Mouse (Mus musculus) midbrain, embryonic 13.5 days (tissue): Measurements from ENCODE around the gene Timm10b. TPM values are rescaled to one million over a fixed set of nuclear protein-coding genes. Genes with fewer than 3 reads are reported as not detected.

Source experiments
- ATAC-seq: fragments of 200-750 bp; cut with Nextera tagmentation; 2 replicates; pipeline ENCODE4 v1.8.0; 2017; ENCODE audit warnings: mild to moderate bottlenecking, moderate TSS enrichment, moderate library complexity
- H3K27ac ChIP-seq: fragments of 300-500 bp; sonication (generic); 2 replicates; pipeline ENCODE4 v1.5.1; 2015; ENCODE audit warnings: inconsistent platforms, mild to moderate bottlenecking, moderate library complexity
- H3K27me3 ChIP-seq: fragments of 300-500 bp; sonication (generic); 2 replicates; pipeline ENCODE4 v1.6.1; 2015; ENCODE audit warnings: mild to moderate bottlenecking, inconsistent platforms
- H3K36me3 ChIP-seq: fragments of 300-500 bp; sonication (generic); 2 replicates; pipeline ENCODE4 v1.6.1; 2015; ENCODE audit warnings: mild to moderate bottlenecking, inconsistent platforms
- H3K4me1 ChIP-seq: fragments of 300-500 bp; sonication (generic); replicated peaks from 2 replicates; pipeline ENCODE4 v1.6.1; 2015; ENCODE audit warnings: inconsistent platforms
- H3K4me2 ChIP-seq: fragments of 300-500 bp; sonication (generic); replicated peaks from 2 replicates; pipeline ENCODE4 v1.6.1; 2015; ENCODE audit warnings: moderate library complexity, mild to moderate bottlenecking, inconsistent platforms
- H3K4me3 ChIP-seq: fragments of 300-500 bp; sonication (generic); replicated peaks from 2 replicates; pipeline ENCODE4 v1.5.1; 2015; ENCODE audit warnings: mild to moderate bottlenecking, inconsistent platforms
- H3K9ac ChIP-seq: fragments of 300-500 bp; sonication (generic); replicated peaks from 2 replicates; pipeline ENCODE4 v1.6.1; 2015; ENCODE audit warnings: mild to moderate bottlenecking, inconsistent platforms
- H3K9me3 ChIP-seq: fragments of 300-500 bp; sonication (generic); 2 replicates; pipeline ENCODE4 v1.6.1; 2016; ENCODE audit warnings: mild to moderate bottlenecking, inconsistent platforms
- WGBS: fragments of 180-500 bp; shearing (Covaris S2); methylation state at CpG from one replicate; pipeline ENCODE4 v1.1.7; 2015; 5-methylcytosine and 5-hydroxymethylcytosine counted together
- polyA plus RNA-seq: library from polyadenylated mRNA; unstranded; fragments of >200 nt; fragmentation: Nextera tagmentation; extraction: Ambion mirVana; gene quantifications from 2 replicates; pipeline ENCODE4 v1.2.1, GENCODE M21; 2015

Timm10b gene
- polyA plus RNA-seq: 146 and 151 TPM in 2 replicates

DNA sequence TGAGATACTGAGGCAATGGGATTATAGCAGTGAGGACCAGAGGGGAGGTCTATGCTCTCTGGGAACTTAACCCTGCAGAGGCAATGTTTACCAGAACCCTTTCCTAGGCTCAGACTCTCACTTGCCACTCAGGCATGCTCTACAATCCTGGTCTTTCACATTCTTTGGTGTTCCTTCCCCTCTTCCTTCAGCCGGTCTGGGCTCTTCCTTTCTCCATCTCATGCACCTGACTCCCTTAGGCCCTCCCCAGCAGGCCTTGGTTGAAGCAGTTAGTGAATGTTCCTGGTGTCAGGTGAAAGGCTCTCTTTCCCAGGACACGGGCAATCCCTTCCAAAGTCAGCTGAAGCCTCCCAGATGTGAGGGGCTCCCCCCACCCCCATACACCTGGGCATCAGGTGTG is at the start of gene Timm10b:
Gene Timm10b (plus strand): TSS at position 301 of the 400 bp plus-strand sequence.
- H3K27me3 ChIP-seq: no peaks in the 10 kb centered on the region
- peak within 1 kb of the TSS; percentile 94 for H3K9ac ChIP-seq
- WGBS: 0% methylated on average over 2 of the region's 2 CpGs
- H3K4me1 ChIP-seq: peaks cover 30% of the 10 kb centered on the region
- H3K4me3 ChIP-seq: peak within 1 kb of the TSS; percentile 79
- H3K9me3 ChIP-seq: no peaks in the 10 kb centered on the region
- ATAC-seq: peak; percentile 2; the same call in 1 of the 2 replicates
- H3K27ac ChIP-seq: peak within 1 kb of the TSS; percentile 84
- peak within 1 kb of the TSS; percentile 98 for H3K4me2 ChIP-seq
- H3K36me3 ChIP-seq: peaks cover 36% of the 10 kb centered on the region

DNA sequence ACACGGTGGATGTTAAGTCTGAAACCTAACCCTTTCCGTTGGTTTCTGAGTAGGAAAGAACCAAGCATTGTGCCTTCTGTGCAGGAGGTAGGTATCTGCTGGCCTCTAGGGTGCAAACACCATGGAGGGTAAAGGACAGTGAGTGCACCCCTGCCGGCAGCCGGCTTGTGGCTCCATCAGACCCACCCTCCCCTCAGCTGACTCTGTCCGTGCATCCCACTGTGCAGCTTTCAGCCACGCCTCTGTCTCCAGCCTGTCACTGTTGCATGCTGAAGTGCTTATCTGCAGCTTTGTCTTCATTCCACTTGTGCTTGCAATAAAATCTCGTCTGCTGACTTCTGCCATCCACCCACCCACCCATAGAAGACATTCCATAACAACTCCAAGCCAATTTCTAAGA is 49.8 kb upstream of the Timm10b start:
- no peaks in the 10 kb centered on the region for H3K36me3 ChIP-seq
- H3K4me2 ChIP-seq: no peak overlapping the region
- H3K9me3 ChIP-seq: no peaks in the 10 kb centered on the region
- 17% methylated on average over 7 of the region's 7 CpGs for WGBS
- no peaks in the 10 kb centered on the region for H3K4me1 ChIP-seq
- no peak overlapping the region for H3K27ac ChIP-seq
- H3K9ac ChIP-seq: no peak overlapping the region
- no peak for ATAC-seq
- H3K27me3 ChIP-seq: no peaks in the 10 kb centered on the region
- no peak overlapping the region for H3K4me3 ChIP-seq

DNA sequence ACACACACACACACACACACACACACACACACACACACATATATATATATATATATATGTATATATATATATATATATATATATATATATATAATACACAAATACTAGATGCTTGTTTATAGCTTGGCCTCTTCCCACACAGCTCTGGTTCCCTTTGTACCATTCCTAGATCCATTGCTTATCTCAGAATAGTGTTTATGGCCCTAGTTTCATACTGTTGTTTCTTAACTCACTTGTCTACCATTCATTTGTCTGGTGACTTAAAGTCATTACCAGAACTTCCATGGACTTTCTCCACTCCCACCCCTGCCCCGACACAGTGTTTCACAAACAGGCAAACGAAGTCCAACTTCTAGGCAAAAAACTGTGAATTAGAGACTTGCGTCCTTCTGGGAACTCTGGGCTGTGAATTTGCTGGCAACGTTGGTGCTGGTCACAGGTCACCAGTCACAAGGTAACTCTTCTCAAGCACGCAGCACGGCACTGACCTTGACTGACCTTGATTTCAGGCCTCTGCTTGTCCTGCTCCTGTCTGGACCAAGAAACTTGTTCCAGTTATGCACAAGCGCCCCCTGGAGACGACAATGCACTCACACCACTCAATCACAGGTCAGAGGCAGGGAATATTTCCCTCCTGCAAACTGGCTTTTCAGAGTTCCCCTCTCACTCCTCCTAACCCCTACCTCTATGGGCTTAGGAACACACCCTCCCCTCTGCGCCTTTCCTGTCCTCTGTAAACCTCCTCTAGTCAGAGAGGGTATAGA is 36.8 kb upstream of the Timm10b start:
- Histone ChIP-seq H3K4me1 (no peaks in the 10 kb centered on the region), H3K27me3 (no peaks in the 10 kb centered on the region), H3K27ac (no peak overlapping the region), H3K4me3 (no peak overlapping the region), H3K9me3 (0 out of 2 replicates have a peak, but pooled peaks cover 6% of the 10 kb centered on the region), H3K9ac (no peak overlapping the region), H3K36me3 (no peaks in the 10 kb centered on the region), H3K4me2 (no peak overlapping the region)
- 38% methylated on average over 9 of the region's 9 CpGs for WGBS
- ATAC-seq: peak; percentile 86

DNA sequence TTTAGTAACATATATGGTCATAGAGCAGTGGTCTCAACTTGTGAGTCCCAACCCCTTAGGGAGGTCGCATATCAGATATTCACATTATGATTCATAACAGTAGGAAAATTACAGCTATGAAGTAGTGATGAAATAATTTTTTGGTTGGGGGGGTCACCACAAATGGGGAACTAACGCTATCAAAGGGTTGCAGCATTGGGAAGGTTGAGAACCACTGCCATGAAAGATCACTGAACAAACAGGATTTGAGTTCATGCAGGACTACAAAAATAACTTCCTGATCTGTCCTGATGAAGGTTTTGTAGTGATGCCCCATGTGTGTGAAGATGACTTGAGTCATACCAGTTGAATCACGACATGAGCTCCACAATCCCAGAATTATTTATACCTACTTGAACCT is 31.4 kb upstream of the Timm10b start:
- Histone ChIP-seq H3K27ac (no peak overlapping the region), H3K36me3 (peaks cover 45% of the 10 kb centered on the region), H3K4me1 (no peaks in the 10 kb centered on the region), H3K27me3 (no peaks in the 10 kb centered on the region), H3K4me2 (no peak overlapping the region), H3K9ac (no peak overlapping the region), H3K4me3 (no peak overlapping the region), H3K9me3 (0 out of 2 replicates have a peak, but pooled peaks cover 6% of the 10 kb centered on the region)
- 95% methylated on average over 3 of the region's 3 CpGs for whole genome bisulfite sequencing
- ATAC-seq: no peak

DNA sequence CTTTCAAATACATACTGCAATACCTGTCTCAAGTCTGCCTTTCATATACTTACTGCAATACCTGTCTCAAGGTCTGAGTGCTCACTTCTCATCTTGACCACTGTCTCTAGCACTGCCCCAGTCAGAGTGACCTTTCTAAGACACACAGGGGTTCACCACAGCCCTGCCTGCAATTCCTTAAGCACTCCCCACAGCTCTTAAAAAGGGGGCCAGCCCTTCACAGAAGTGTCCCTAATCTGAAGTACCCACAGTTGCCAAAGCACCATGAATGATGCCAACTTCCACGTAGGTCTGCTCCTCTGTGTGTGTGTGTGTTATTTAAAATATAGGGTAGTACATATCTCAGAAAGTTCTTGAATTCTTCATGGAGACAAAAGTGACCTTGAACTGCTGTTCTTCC is 28.1 kb upstream of the Timm10b start:
- H3K9me3 ChIP-seq: no peaks in the 10 kb centered on the region
- H3K4me1 ChIP-seq: no peaks in the 10 kb centered on the region
- ATAC-seq: no peak
- no peak overlapping the region for H3K4me3 ChIP-seq
- WGBS: 100% methylated on average over 1 of the region's 1 CpGs
- H3K27me3 ChIP-seq: no peaks in the 10 kb centered on the region
- H3K36me3 ChIP-seq: peaks cover 78% of the 10 kb centered on the region
- no peak overlapping the region for H3K4me2 ChIP-seq
- no peak overlapping the region for H3K27ac ChIP-seq
- no peak overlapping the region for H3K9ac ChIP-seq

DNA sequence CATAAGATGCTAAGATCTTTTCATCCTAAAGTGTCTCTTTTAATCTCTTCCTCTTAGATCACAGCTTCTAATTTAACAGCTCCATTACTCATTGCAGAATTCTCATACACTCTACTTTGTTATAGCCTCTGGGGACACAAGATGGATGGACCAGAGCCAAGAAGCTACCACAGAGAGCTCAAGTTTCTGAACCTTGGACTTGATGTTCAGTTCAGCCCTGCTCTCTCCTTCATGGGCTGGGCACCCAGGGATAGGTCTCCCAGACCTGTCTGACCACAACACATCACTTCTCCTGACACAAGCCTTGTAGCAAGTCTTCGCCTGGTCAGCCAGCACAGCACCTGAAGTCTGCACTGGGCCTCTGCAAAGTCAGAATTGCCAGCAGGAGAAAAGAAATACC is 25.5 kb upstream of the Timm10b start:
- Histone ChIP-seq H3K4me2 (no peak overlapping the region), H3K27me3 (no peaks in the 10 kb centered on the region), H3K36me3 (peaks cover 100% of the 10 kb centered on the region), H3K9me3 (no peaks in the 10 kb centered on the region), H3K4me1 (no peaks in the 10 kb centered on the region), H3K4me3 (no peak overlapping the region), H3K9ac (no peak overlapping the region), H3K27ac (no peak overlapping the region)
- no peak for ATAC-seq
- WGBS: 100% methylated on average over 1 of the region's 1 CpGs

DNA sequence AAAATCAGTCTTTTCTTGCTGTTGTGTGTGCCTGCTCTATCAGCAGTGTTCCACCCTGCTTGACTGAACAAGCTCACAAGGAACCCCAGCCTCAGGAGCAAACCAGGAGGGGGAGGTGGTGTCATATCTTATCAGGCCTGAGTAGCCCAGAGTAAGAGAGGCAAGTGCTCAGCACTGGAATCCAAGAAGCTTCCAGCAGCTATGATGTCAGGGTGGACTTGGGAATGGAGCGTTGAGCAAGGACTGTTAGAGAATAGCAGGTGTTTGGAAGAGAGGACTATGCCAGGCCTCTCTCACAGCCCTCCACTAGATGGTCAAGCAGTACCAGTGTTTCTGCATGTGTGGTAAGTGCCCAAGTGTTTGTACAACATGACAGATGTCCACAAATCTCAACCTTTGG is 24.1 kb upstream of the Timm10b start:
- Histone ChIP-seq H3K9me3 (no peaks in the 10 kb centered on the region), H3K4me1 (no peaks in the 10 kb centered on the region), H3K9ac (no peak overlapping the region), H3K27me3 (no peaks in the 10 kb centered on the region), H3K27ac (no peak overlapping the region), H3K36me3 (peaks cover 100% of the 10 kb centered on the region), H3K4me2 (no peak overlapping the region), H3K4me3 (no peak overlapping the region)
- no peak for ATAC-seq
- WGBS: 94% methylated on average over 1 of the region's 1 CpGs

DNA sequence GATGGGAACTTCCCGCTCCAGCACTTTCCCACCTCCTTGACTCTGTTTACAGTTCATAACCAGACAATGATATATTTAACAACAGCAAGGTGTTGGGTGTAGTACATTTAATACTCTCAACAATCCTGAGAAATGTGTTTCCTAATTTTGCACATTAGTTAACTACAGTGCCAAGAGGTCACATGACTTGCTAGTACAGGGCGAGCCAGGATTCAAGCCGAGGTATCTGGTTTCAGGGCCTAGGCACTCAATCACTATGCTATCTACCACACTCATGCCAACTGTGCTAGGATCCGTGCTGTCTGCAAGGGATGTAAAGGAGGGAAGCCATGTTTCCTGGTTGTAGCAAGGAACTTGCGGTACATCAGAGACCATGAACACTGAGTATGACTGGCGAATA is 23.3 kb upstream of the Timm10b start:
- Histone ChIP-seq H3K4me3 (no peak overlapping the region), H3K27ac (no peak overlapping the region), H3K9ac (no peak overlapping the region), H3K27me3 (no peaks in the 10 kb centered on the region), H3K4me1 (no peaks in the 10 kb centered on the region), H3K36me3 (peaks cover 100% of the 10 kb centered on the region), H3K4me2 (no peak overlapping the region), H3K9me3 (no peaks in the 10 kb centered on the region)
- ATAC-seq: no peak
- WGBS: 91% methylated on average over 6 of the region's 6 CpGs

DNA sequence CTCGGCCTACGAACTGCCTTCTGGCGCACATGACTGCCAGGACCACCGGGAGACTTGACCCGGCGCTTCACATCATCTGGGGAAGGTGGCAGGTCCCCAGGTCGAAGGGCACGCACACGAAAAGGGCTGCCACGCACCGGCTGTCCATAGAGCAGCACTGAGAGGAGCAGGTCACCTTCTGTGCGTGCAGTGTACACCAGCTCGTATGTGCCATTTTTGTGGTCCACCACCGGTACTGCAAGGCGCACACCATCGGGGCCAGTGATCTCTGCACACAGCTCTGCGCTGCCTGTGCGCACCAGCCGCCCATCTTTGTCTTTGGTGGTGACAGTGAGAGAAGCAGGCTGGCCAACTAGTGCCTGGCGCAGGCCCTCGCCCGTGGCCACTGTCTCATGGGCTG is 22.0 kb upstream of the Timm10b start:
- H3K4me2 ChIP-seq: no peak overlapping the region
- H3K36me3 ChIP-seq: peaks cover 99% of the 10 kb centered on the region
- no peak overlapping the region for H3K4me3 ChIP-seq
- no peaks in the 10 kb centered on the region for H3K9me3 ChIP-seq
- WGBS: 96% methylated on average over 22 of the region's 22 CpGs
- peak; percentile 60 for ATAC-seq
- no peak overlapping the region for H3K27ac ChIP-seq
- no peaks in the 10 kb centered on the region for H3K27me3 ChIP-seq
- no peaks in the 10 kb centered on the region for H3K4me1 ChIP-seq
- no peak overlapping the region for H3K9ac ChIP-seq

DNA sequence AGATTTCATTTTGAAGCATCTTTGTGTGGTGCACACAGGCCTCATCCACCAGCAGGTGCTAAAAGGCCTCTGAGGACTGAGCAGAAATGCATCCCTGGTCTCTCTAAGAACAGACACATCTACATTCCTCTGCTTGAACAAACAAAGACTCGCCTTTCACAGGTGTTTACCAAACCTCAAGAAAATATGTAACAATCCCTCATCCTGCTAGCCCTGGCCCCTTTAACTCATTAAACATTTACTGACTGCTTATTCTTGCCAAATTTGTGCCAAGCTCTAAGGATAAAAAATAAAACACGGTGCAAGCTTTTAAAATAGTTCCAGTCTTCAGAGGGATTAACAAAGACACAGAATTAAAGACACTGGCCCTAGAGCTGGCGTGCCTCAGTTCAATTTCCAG is 20.2 kb upstream of the Timm10b start:
- Histone ChIP-seq H3K9ac (no peak overlapping the region), H3K27ac (no peak overlapping the region), H3K9me3 (no peaks in the 10 kb centered on the region), H3K36me3 (peaks cover 97% of the 10 kb centered on the region), H3K4me2 (no peak overlapping the region), H3K27me3 (no peaks in the 10 kb centered on the region), H3K4me3 (no peak overlapping the region), H3K4me1 (no peaks in the 10 kb centered on the region)
- 65% methylated on average over 3 of the region's 3 CpGs for WGBS
- ATAC-seq: no peak

DNA sequence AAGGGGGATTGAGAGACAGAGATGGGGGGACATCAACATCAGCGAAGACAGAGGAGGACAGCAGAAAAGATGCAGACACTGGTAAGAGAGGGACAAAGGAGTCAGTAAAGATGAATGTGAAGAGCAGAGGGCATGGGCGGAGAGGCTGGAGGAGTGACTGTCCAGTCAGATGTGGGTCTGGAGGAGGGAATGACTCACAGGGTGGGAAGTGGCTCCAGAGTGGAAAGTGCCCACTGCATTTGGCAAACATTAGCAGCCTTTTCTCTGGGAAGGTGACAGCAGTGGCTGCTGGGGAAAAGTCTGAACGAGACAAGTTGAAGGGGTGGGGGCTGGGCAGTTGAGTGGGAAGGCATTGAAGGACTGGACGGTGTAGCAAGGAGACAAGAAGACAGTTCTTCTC is 18.8 kb upstream of the Timm10b start:
- Histone ChIP-seq H3K9ac (no peak overlapping the region), H3K27me3 (no peaks in the 10 kb centered on the region), H3K4me2 (no peak overlapping the region), H3K9me3 (no peaks in the 10 kb centered on the region), H3K27ac (no peak overlapping the region), H3K4me3 (no peak overlapping the region), H3K4me1 (no peaks in the 10 kb centered on the region), H3K36me3 (peaks cover 94% of the 10 kb centered on the region)
- no peak for ATAC-seq
- WGBS: 80% methylated on average over 4 of the region's 4 CpGs

DNA sequence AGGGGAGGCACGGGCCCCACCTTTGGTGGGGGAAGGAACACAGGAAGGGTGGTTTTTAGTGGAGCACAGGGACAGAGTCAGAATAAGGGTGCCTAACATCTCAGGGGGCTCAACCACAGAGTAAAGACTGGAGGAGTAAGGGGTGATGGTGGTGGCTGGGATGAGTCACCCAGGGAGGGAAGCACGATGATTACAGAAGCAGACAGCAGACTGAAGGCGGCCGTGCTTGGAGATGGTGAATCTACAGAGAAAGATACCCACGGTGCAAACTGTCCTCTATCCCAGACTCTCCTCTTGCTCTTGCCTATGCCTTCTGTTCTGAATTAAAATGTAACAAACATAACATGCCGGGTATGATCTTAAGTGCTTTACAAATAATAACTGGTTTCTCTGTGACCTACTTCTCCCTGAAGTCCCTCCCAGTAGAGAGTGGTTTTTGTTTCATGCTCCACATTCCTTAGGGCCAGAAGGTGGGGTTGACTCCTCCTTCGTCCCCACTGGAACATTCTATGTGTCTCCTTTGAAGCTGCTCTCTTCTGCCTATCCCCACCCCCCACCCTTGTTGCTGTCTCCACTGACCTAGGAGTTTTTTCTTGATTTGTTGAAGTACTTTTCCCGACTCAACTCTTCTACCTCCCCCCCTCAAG is 18.1 kb upstream of the Timm10b start:
- H3K4me1 ChIP-seq: no peaks in the 10 kb centered on the region
- H3K27me3 ChIP-seq: no peaks in the 10 kb centered on the region
- H3K4me2 ChIP-seq: no peak overlapping the region
- no peak overlapping the region for H3K27ac ChIP-seq
- H3K4me3 ChIP-seq: no peak overlapping the region
- no peak for ATAC-seq
- H3K9me3 ChIP-seq: no peaks in the 10 kb centered on the region
- H3K36me3 ChIP-seq: peaks cover 87% of the 10 kb centered on the region
- H3K9ac ChIP-seq: no peak overlapping the region
- 86% methylated on average over 8 of the region's 8 CpGs for WGBS
